Mouse (Mus musculus): ENCODE measurements around the gene Wsb2. TPM values are rescaled to one million over a fixed set of nuclear protein-coding genes. Genes with fewer than 3 reads are reported as not detected.

The Wsb2 gene
- polyA plus RNA-seq, 1 experiment from 2014 or later, result 88.9 TPM

- ATAC-seq (ENCODE audit: low FRiP score) (no peak), DNase-seq (ENCODE audit: low spot score) (no peak)
- H3K27me3 ChIP-seq (ENCODE audit: control insufficient read depth, insufficient read depth, low read length), result no peaks in the 10 kb centered on the region
- 53% methylated on average over 7 of the region's 7 CpGs for WGBS
- no peaks in the 10 kb centered on the region for H3K36me3 ChIP-seq (ENCODE audit: control insufficient read depth, insufficient read depth, low read length)
- no peak overlapping the region for H3K4me2 ChIP-seq (replicated peaks; ENCODE audit: low read depth, low read length)
- no peak overlapping the region for H3K9ac ChIP-seq (ENCODE audit: low read depth, low read length)
- H3K4me1 ChIP-seq (replicated peaks; ENCODE audit: control insufficient read depth, insufficient read depth, low read length), result peaks cover 2% of the 10 kb centered on the region; the same call in 1 of the 2 replicates
- H3K9me3 ChIP-seq (ENCODE audit: control insufficient read depth, low read length), result no peaks in the 10 kb centered on the region
- H3K27ac ChIP-seq (ENCODE audit: low read depth, low read length), result no peak overlapping the region
- H3K4me3 ChIP-seq (ENCODE audit: low read depth, low read length), result no peak overlapping the region
These were observed 2.6 kb downstream of the Wsb2 start for GRCm38 (mm10) chr5:117359497-117360227.

- no peak overlapping the region for H3K9ac ChIP-seq (ENCODE audit: low read depth, low read length)
- peaks cover 2% of the 10 kb centered on the region; the same call in 1 of the 2 replicates for H3K4me1 ChIP-seq (replicated peaks; ENCODE audit: control insufficient read depth, insufficient read depth, low read length)
- 63% methylated on average over 13 of the region's 13 CpGs for WGBS
- H3K27me3 ChIP-seq (ENCODE audit: control insufficient read depth, insufficient read depth, low read length), result no peaks in the 10 kb centered on the region
- no peaks in the 10 kb centered on the region for H3K9me3 ChIP-seq (ENCODE audit: control insufficient read depth, low read length)
- H3K4me3 ChIP-seq (ENCODE audit: low read depth, low read length), result no peak overlapping the region
- H3K4me2 ChIP-seq (replicated peaks; ENCODE audit: low read depth, low read length), result no peak overlapping the region
- no peak for DNase-seq (ENCODE audit: low spot score)
- no peak for ATAC-seq (ENCODE audit: low FRiP score)
- no peaks in the 10 kb centered on the region for H3K36me3 ChIP-seq (ENCODE audit: control insufficient read depth, insufficient read depth, low read length)
- no peak overlapping the region for H3K27ac ChIP-seq (ENCODE audit: low read depth, low read length)
These were observed 3.1 kb downstream of the Wsb2 start for GRCm38 (mm10) chr5:117360228-117360515.

DNA sequence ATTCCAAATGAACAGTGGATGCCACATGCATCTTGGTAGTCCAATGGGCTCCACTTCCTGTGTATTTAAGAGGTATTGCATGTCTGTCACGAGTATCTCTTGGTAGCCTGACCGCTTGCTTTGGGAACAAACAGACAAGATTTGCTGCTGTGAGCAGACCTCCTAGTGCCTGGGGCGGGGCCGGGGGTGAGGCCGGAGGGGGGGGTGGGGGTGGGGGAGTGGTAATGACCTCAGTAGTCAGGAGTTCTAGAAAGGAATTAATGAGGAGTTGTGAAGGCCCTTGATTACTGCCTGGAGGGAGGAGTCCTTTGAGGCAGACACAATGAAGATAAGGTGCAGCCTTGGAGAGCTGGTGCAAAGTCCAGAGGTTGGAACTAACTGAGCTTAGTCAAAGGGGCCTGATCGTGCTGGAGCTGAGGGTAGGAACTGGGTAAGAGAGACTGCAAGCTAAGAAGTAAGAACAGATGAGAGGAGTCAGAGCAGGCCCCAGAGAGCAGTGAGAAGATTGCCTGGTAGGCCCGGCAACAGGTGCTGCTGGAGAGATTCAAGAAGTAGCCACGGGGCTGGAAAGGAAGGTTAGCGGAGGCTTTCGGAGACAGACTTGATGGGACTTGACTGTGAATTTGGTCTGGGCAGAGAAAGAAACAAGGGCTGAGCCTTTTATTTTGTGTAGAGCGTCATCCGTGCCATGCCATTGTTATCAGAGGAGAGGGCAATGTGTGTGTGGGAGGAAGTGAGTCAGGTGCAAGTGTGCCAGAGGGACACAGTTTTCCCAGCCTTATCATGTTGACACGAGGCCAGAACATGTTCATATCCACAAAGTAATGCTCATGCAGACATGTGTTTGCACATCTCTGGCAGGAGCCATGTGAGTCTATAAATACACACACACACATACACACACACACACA lies 3.8 kb downstream of the Wsb2 start:
- H3K9ac ChIP-seq (ENCODE audit: low read depth, low read length), result no peak overlapping the region

DNA sequence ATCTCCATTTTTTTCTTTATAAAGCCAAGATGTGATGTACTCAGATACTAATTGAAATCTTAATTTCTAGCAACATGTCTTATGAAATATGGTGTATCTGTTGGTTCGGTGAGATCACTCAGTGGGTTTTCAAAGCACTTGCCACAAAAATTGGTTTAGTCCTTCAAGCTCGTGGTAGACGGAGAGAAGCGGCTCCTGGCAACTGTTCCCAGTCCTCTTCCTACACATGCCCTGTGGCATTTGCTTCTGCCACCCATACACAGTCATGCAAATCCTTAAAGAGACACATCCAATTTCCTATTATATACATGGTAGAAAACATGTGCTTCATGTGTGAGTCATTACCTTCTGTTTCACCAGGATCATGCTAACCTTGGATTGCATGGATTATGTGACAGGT lies 4.5 kb downstream of the Wsb2 start:
- no peaks in the 10 kb centered on the region for H3K9me3 ChIP-seq (ENCODE audit: control insufficient read depth, low read length)
- no peak overlapping the region for H3K4me3 ChIP-seq (ENCODE audit: low read depth, low read length)
- WGBS, result 92% methylated on average over 4 of the region's 4 CpGs
- no peak overlapping the region for H3K4me2 ChIP-seq (replicated peaks; ENCODE audit: low read depth, low read length)
- no peaks in the 10 kb centered on the region for H3K27me3 ChIP-seq (ENCODE audit: control insufficient read depth, insufficient read depth, low read length)
- DNase-seq (ENCODE audit: low spot score), result no peak
- ATAC-seq (ENCODE audit: low FRiP score), result no peak
- H3K36me3 ChIP-seq (ENCODE audit: control insufficient read depth, insufficient read depth, low read length), result no peaks in the 10 kb centered on the region
- H3K27ac ChIP-seq (ENCODE audit: low read depth, low read length), result no peak overlapping the region
- no peak overlapping the region for H3K9ac ChIP-seq (ENCODE audit: low read depth, low read length)
- no peaks in the 10 kb centered on the region; the same call in 1 of the 2 replicates for H3K4me1 ChIP-seq (replicated peaks; ENCODE audit: control insufficient read depth, insufficient read depth, low read length)

More for the DNA sequence above, 3.8 kb downstream of the Wsb2 start:
- ATAC-seq (ENCODE audit: low FRiP score) (no peak), DNase-seq (ENCODE audit: low spot score) (no peak)
- 51% methylated on average over 13 of the region's 13 CpGs for WGBS
- H3K4me1 ChIP-seq (replicated peaks; ENCODE audit: control insufficient read depth, insufficient read depth, low read length), result peaks cover 2% of the 10 kb centered on the region; the same call in 1 of the 2 replicates
- H3K27ac ChIP-seq (ENCODE audit: low read depth, low read length), result no peak overlapping the region
- no peaks in the 10 kb centered on the region for H3K36me3 ChIP-seq (ENCODE audit: control insufficient read depth, insufficient read depth, low read length)
- no peak overlapping the region for H3K4me2 ChIP-seq (replicated peaks; ENCODE audit: low read depth, low read length)
- H3K4me3 ChIP-seq (ENCODE audit: low read depth, low read length), result no peak overlapping the region
- H3K9me3 ChIP-seq (ENCODE audit: control insufficient read depth, low read length), result no peaks in the 10 kb centered on the region
- H3K27me3 ChIP-seq (ENCODE audit: control insufficient read depth, insufficient read depth, low read length), result no peaks in the 10 kb centered on the region

DNA sequence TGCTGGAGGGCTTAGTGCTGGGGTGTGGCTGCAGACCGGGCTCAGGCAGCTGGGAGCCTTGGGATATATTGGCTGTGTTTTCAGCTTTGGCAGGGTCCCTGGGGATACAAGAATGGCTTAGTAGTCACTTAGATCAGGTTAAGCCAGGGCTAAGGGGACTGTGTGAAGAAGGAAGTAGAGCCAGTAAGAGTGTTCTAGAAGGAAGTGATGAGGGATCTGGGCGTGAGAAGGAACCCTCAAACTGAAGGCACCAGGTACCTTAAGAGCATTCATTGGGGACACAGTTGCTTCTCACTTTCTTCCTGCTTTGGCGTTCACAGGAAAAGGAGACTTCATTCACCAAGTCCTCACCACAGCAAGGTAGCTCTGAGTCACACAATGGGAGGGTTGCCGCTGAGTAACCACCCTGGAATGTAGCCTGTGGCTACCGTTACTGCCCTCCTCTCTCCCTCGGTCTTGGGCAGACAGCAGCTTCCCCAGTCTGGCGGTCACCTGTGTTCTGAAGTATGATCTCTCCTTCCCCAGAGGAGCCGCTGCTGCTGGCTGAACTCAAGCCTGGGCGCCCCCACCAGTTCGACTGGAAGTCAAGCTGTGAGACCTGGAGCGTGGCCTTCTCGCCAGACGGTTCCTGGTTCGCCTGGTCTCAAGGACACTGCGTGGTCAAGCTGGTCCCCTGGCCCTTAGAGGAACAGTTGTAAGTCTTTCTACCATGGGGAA lies 6.1 kb downstream of the Wsb2 start:
- Histone ChIP-seq H3K27ac (ENCODE audit: low read depth, low read length) (no peak overlapping the region), H3K9me3 (ENCODE audit: control insufficient read depth, low read length) (no peaks in the 10 kb centered on the region), H3K4me1 (replicated peaks; ENCODE audit: control insufficient read depth, insufficient read depth, low read length) (no peaks in the 10 kb centered on the region; the same call in 1 of the 2 replicates), H3K9ac (ENCODE audit: low read depth, low read length) (no peak overlapping the region), H3K36me3 (ENCODE audit: control insufficient read depth, insufficient read depth, low read length) (no peaks in the 10 kb centered on the region), H3K4me3 (ENCODE audit: low read depth, low read length) (no peak overlapping the region), H3K4me2 (replicated peaks; ENCODE audit: low read depth, low read length) (no peak overlapping the region), H3K27me3 (ENCODE audit: control insufficient read depth, insufficient read depth, low read length) (no peaks in the 10 kb centered on the region)
- no peak for ATAC-seq (ENCODE audit: low FRiP score)
- WGBS, result 54% methylated on average over 15 of the region's 15 CpGs
- no peak for DNase-seq (ENCODE audit: low spot score)

GRCm38 (mm10) chr5:117364821-117365220 lies 7.7 kb downstream of the Wsb2 start:
- Histone ChIP-seq H3K27ac (ENCODE audit: low read depth, low read length) (no peak overlapping the region), H3K4me2 (replicated peaks; ENCODE audit: low read depth, low read length) (no peak overlapping the region), H3K4me1 (replicated peaks; ENCODE audit: control insufficient read depth, insufficient read depth, low read length) (no peaks in the 10 kb centered on the region; the same call in 1 of the 2 replicates), H3K9ac (ENCODE audit: low read depth, low read length) (no peak overlapping the region), H3K9me3 (ENCODE audit: control insufficient read depth, low read length) (no peaks in the 10 kb centered on the region), H3K27me3 (ENCODE audit: control insufficient read depth, insufficient read depth, low read length) (no peaks in the 10 kb centered on the region), H3K4me3 (ENCODE audit: low read depth, low read length) (no peak overlapping the region), H3K36me3 (ENCODE audit: control insufficient read depth, insufficient read depth, low read length) (peaks cover 5% of the 10 kb centered on the region; the same call in 1 of the 2 replicates)
- WGBS, result 89% methylated on average over 3 of the region's 3 CpGs
- ATAC-seq (ENCODE audit: low FRiP score) (no peak), DNase-seq (ENCODE audit: low spot score) (no peak)

GRCm38 (mm10) chr5:117365904-117366561 lies 8.9 kb downstream of the Wsb2 start:
- WGBS, result 91% methylated on average over 13 of the region's 13 CpGs

GRCm38 (mm10) chr5:117367206-117367605 lies 10.1 kb downstream of the Wsb2 start:
- H3K9me3 ChIP-seq (ENCODE audit: control insufficient read depth, low read length), result no peaks in the 10 kb centered on the region
- no peaks in the 10 kb centered on the region for H3K4me1 ChIP-seq (replicated peaks; ENCODE audit: control insufficient read depth, insufficient read depth, low read length)
- no peak overlapping the region for H3K27ac ChIP-seq (ENCODE audit: low read depth, low read length)
- no peak for ATAC-seq (ENCODE audit: low FRiP score)
- H3K9ac ChIP-seq (ENCODE audit: low read depth, low read length), result no peak overlapping the region
- H3K27me3 ChIP-seq (ENCODE audit: control insufficient read depth, insufficient read depth, low read length), result no peaks in the 10 kb centered on the region
- no peak overlapping the region for H3K4me3 ChIP-seq (ENCODE audit: low read depth, low read length)
- peaks cover 5% of the 10 kb centered on the region; the same call in 1 of the 2 replicates for H3K36me3 ChIP-seq (ENCODE audit: control insufficient read depth, insufficient read depth, low read length)
- DNase-seq (ENCODE audit: low spot score), result no peak
- no peak overlapping the region for H3K4me2 ChIP-seq (replicated peaks; ENCODE audit: low read depth, low read length)
- WGBS, result 42% methylated on average over 8 of the region's 8 CpGs

More at GRCm38 (mm10) chr5:117365904-117366561, 8.9 kb downstream of the Wsb2 start:
- H3K4me3 ChIP-seq (ENCODE audit: low read depth, low read length), result no peak overlapping the region
- no peaks in the 10 kb centered on the region for H3K4me1 ChIP-seq (replicated peaks; ENCODE audit: control insufficient read depth, insufficient read depth, low read length)
- H3K4me2 ChIP-seq (replicated peaks; ENCODE audit: low read depth, low read length), result no peak overlapping the region
- no peak overlapping the region for H3K9ac ChIP-seq (ENCODE audit: low read depth, low read length)
- ATAC-seq (ENCODE audit: low FRiP score), result no peak
- H3K36me3 ChIP-seq (ENCODE audit: control insufficient read depth, insufficient read depth, low read length), result peaks cover 5% of the 10 kb centered on the region; the same call in 1 of the 2 replicates
- DNase-seq (ENCODE audit: low spot score), result no peak
- no peaks in the 10 kb centered on the region for H3K9me3 ChIP-seq (ENCODE audit: control insufficient read depth, low read length)
- no peak overlapping the region for H3K27ac ChIP-seq (ENCODE audit: low read depth, low read length)
- no peaks in the 10 kb centered on the region for H3K27me3 ChIP-seq (ENCODE audit: control insufficient read depth, insufficient read depth, low read length)

Data from hindbrain, embryonic 11.5 days (tissue).